Mouse (Mus musculus): ENCODE results near the gene Mpp2.
A peak's percentile ranks its signal among the peaks of the same experiment; 100 is the strongest.

The Mpp2 gene

GRCm38 (mm10) chr11:102036336-102036735 is 52.0 kb downstream of the Mpp2 start:
- no peak for DNase-seq (ENCODE audit: low spot score in 2 of 2)

- no peak for DNase-seq (ENCODE audit: low spot score in 2 of 2)
These were observed 52.8 kb downstream of the Mpp2 start for GRCm38 (mm10) chr11:102035456-102035960.

- DNase-seq (ENCODE audit: low spot score in 2 of 2): no peak
These were observed 53.4 kb downstream of the Mpp2 start for GRCm38 (mm10) chr11:102034887-102035286.

- no peak for DNase-seq (ENCODE audit: low spot score in 2 of 2)
These were observed 55.2 kb downstream of the Mpp2 start for GRCm38 (mm10) chr11:102033055-102033591.

- no peak for DNase-seq (ENCODE audit: low spot score in 2 of 2)
These were observed 57.2 kb downstream of the Mpp2 start for GRCm38 (mm10) chr11:102031149-102031548.

- DNase-seq (ENCODE audit: low spot score in 2 of 2): no peak
These were observed 58.3 kb downstream of the Mpp2 start for GRCm38 (mm10) chr11:102029966-102030365.

- DNase-seq (ENCODE audit: low spot score in 2 of 2): no peak
These were observed 59.0 kb downstream of the Mpp2 start for GRCm38 (mm10) chr11:102029304-102029703.

GRCm38 (mm10) chr11:102028087-102028816 is 60.1 kb downstream of the Mpp2 start, which contains the start of gene Mpp3:
Mpp3 (minus strand) TSS chr11:102028461.
- DNase-seq (ENCODE audit: low spot score in 2 of 2): no peak

GRCm38 (mm10) chr11:102027361-102028017 is 60.8 kb downstream of the Mpp2 start:
- DNase-seq (ENCODE audit: low spot score in 2 of 2): no peak

GRCm38 (mm10) chr11:102026694-102027360 is 61.5 kb downstream of the Mpp2 start:
- DNase-seq (ENCODE audit: low spot score in 2 of 2): peak; percentile 47 to 53

GRCm38 (mm10) chr11:102025991-102026660 is 62.2 kb downstream of the Mpp2 start:
- DNase-seq (ENCODE audit: low spot score in 2 of 2): no peak

- DNase-seq (ENCODE audit: low spot score in 2 of 2): no peak
These were observed 63.0 kb downstream of the Mpp2 start for GRCm38 (mm10) chr11:102025354-102025753.

GRCm38 (mm10) chr11:102024875-102025274 is 63.4 kb downstream of the Mpp2 start:
- no peak for DNase-seq (ENCODE audit: low spot score in 2 of 2)

GRCm38 (mm10) chr11:102024084-102024758 is 64.1 kb downstream of the Mpp2 start:
- no peak for DNase-seq (ENCODE audit: low spot score in 2 of 2)

GRCm38 (mm10) chr11:102023406-102023805 is 64.9 kb downstream of the Mpp2 start:
- peak; percentile 55 to 74 for DNase-seq (ENCODE audit: low spot score in 2 of 2)

GRCm38 (mm10) chr11:102021196-102021595 is 67.1 kb downstream of the Mpp2 start:
- no peak for DNase-seq (ENCODE audit: low spot score in 2 of 2)

- DNase-seq (ENCODE audit: low spot score in 2 of 2): no peak
These were observed 68.6 kb downstream of the Mpp2 start for GRCm38 (mm10) chr11:102019736-102020135.

- DNase-seq (ENCODE audit: low spot score in 2 of 2): no peak
These were observed 72.2 kb downstream of the Mpp2 start for GRCm38 (mm10) chr11:102016136-102016535.

GRCm38 (mm10) chr11:102015472-102015871 is 72.8 kb downstream of the Mpp2 start:
- DNase-seq (ENCODE audit: low spot score in 2 of 2): no peak

GRCm38 (mm10) chr11:102013201-102013600 is 75.1 kb downstream of the Mpp2 start:
- DNase-seq (ENCODE audit: low spot score in 2 of 2): no peak

GRCm38 (mm10) chr11:102011510-102011909 is 76.8 kb downstream of the Mpp2 start:
- no peak for DNase-seq (ENCODE audit: low spot score in 2 of 2)
